Mouse (Mus musculus): ENCODE results near the gene Car8. TPM values are rescaled to one million over a fixed set of nuclear protein-coding genes. Genes with fewer than 3 reads are reported as not detected.

Gene Car8
- total RNA-seq (2015; ENCODE audit: low replicate concordance) (not detected in 2 replicates), total RNA-seq (2017; ENCODE audit: low replicate concordance) (not detected in 2 replicates)

GRCm38 (mm10) chr4:8238560-8239305 lies at the start of gene Car8:
Car8 (minus strand) TSS chr4:8239041.
- no peak for ATAC-seq (replicated peaks; ENCODE audit: low FRiP score, poor library complexity, severe bottlenecking)

- no peak for ATAC-seq (replicated peaks; ENCODE audit: low FRiP score, poor library complexity, severe bottlenecking)
These were observed 46.1 kb upstream of the Car8 start for GRCm38 (mm10) chr4:8284934-8285333.

- no peak for ATAC-seq (replicated peaks; ENCODE audit: low FRiP score, poor library complexity, severe bottlenecking)
These were observed 39.3 kb upstream of the Car8 start for GRCm38 (mm10) chr4:8278159-8278558.

GRCm38 (mm10) chr4:8249805-8250204 lies 11.0 kb upstream of the Car8 start:
- no peak for ATAC-seq (replicated peaks; ENCODE audit: low FRiP score, poor library complexity, severe bottlenecking)

- ATAC-seq (replicated peaks; ENCODE audit: low FRiP score, poor library complexity, severe bottlenecking) = no peak
These were observed 6.7 kb upstream of the Car8 start for GRCm38 (mm10) chr4:8245495-8246063.

- ATAC-seq (replicated peaks; ENCODE audit: low FRiP score, poor library complexity, severe bottlenecking) = no peak
These were observed 6.2 kb upstream of the Car8 start for GRCm38 (mm10) chr4:8245062-8245461.

- no peak for ATAC-seq (replicated peaks; ENCODE audit: low FRiP score, poor library complexity, severe bottlenecking)
These were observed 858 bp upstream of the Car8 start for GRCm38 (mm10) chr4:8239699-8240098.

GRCm38 (mm10) chr4:8239306-8239670 lies 447 bp upstream of the Car8 start:
- no peak for ATAC-seq (replicated peaks; ENCODE audit: low FRiP score, poor library complexity, severe bottlenecking)

GRCm38 (mm10) chr4:8232393-8233111 lies 6.3 kb downstream of the Car8 start:
- no peak for ATAC-seq (replicated peaks; ENCODE audit: low FRiP score, poor library complexity, severe bottlenecking)

- ATAC-seq (replicated peaks; ENCODE audit: low FRiP score, poor library complexity, severe bottlenecking) = no peak
These were observed 7.5 kb downstream of the Car8 start for GRCm38 (mm10) chr4:8231291-8231871.

GRCm38 (mm10) chr4:8229661-8230298 lies 9.1 kb downstream of the Car8 start:
- ATAC-seq (replicated peaks; ENCODE audit: low FRiP score, poor library complexity, severe bottlenecking) = no peak

GRCm38 (mm10) chr4:8218941-8219340 lies 19.9 kb downstream of the Car8 start:
- ATAC-seq (replicated peaks; ENCODE audit: low FRiP score, poor library complexity, severe bottlenecking) = no peak

GRCm38 (mm10) chr4:8218004-8218403 lies 20.8 kb downstream of the Car8 start:
- no peak for ATAC-seq (replicated peaks; ENCODE audit: low FRiP score, poor library complexity, severe bottlenecking)

GRCm38 (mm10) chr4:8217272-8217671 lies 21.6 kb downstream of the Car8 start:
- no peak for ATAC-seq (replicated peaks; ENCODE audit: low FRiP score, poor library complexity, severe bottlenecking)

GRCm38 (mm10) chr4:8216551-8216950 lies 22.3 kb downstream of the Car8 start:
- no peak for ATAC-seq (replicated peaks; ENCODE audit: low FRiP score, poor library complexity, severe bottlenecking)

GRCm38 (mm10) chr4:8213661-8214060 lies 25.2 kb downstream of the Car8 start:
- ATAC-seq (replicated peaks; ENCODE audit: low FRiP score, poor library complexity, severe bottlenecking) = no peak

- no peak for ATAC-seq (replicated peaks; ENCODE audit: low FRiP score, poor library complexity, severe bottlenecking)
These were observed 25.8 kb downstream of the Car8 start for GRCm38 (mm10) chr4:8212873-8213569.

- no peak for ATAC-seq (replicated peaks; ENCODE audit: low FRiP score, poor library complexity, severe bottlenecking)
These were observed 28.4 kb downstream of the Car8 start for GRCm38 (mm10) chr4:8210452-8210851.

- no peak for ATAC-seq (replicated peaks; ENCODE audit: low FRiP score, poor library complexity, severe bottlenecking)
These were observed 30.9 kb downstream of the Car8 start for GRCm38 (mm10) chr4:8207924-8208323.

Measured in erythroid progenitor cell, adult 5-6 weeks (primary cell).